Mouse (Mus musculus) hindbrain, embryonic 11.5 days (tissue): ENCODE data around the gene Ankrd28. TPM values are rescaled to one million over a fixed set of nuclear protein-coding genes. Genes with fewer than 3 reads are reported as not detected.

Experiments
- ATAC-seq: fragments of 200-750 bp; cut with Nextera tagmentation; 2 replicates; pipeline ENCODE4 v1.8.0; 2017; ENCODE audit warnings: mild to moderate bottlenecking, moderate TSS enrichment, moderate library complexity; ENCODE audit not compliant: low FRiP score
- DNase-seq: peaks from one replicate; pipeline ENCODE4 v3.0.0-alpha.2; 2015; ENCODE audit warnings: low spot score
- H3K27ac ChIP-seq: fragments of 300-500 bp; sonication (generic); 2 replicates; pipeline ENCODE4 v1.5.1; 2014; ENCODE audit warnings: mild to moderate bottlenecking, low read depth, low read length
- H3K27me3 ChIP-seq: fragments of 300-500 bp; sonication (generic); 2 replicates; pipeline ENCODE4 v1.6.1; 2014; ENCODE audit warnings: mild to moderate bottlenecking, low read length, moderate library complexity, mixed read lengths; ENCODE audit not compliant: control insufficient read depth, insufficient read depth
- H3K36me3 ChIP-seq: fragments of 300-500 bp; sonication (generic); 2 replicates; pipeline ENCODE4 v1.6.1; 2014; ENCODE audit warnings: mild to moderate bottlenecking, low read length, moderate library complexity, mixed read lengths; ENCODE audit not compliant: control insufficient read depth, insufficient read depth
- H3K4me1 ChIP-seq: fragments of 300-500 bp; sonication (generic); replicated peaks from 2 replicates; pipeline ENCODE4 v1.6.1; 2014; ENCODE audit warnings: low read length, mixed read lengths; ENCODE audit not compliant: control insufficient read depth, insufficient read depth
- H3K4me2 ChIP-seq: fragments of 300-500 bp; sonication (generic); replicated peaks from 2 replicates; pipeline ENCODE4 v1.6.1; 2014; ENCODE audit warnings: mild to moderate bottlenecking, low read depth, low read length
- H3K4me3 ChIP-seq: fragments of 300-500 bp; sonication (generic); 2 replicates; pipeline ENCODE4 v1.5.1; 2014; ENCODE audit warnings: low read depth, low read length
- H3K9ac ChIP-seq: fragments of 300-500 bp; sonication (generic); 2 replicates; pipeline ENCODE4 v1.6.1; 2014; ENCODE audit warnings: low read depth, low read length
- H3K9me3 ChIP-seq: fragments of 300-500 bp; sonication (generic); 2 replicates; pipeline ENCODE4 v1.6.1; 2016; ENCODE audit warnings: low read length; ENCODE audit not compliant: control insufficient read depth
- WGBS: fragments of 180-500 bp; shearing (Covaris S2); extraction: QIAGEN DNeasy Blood & Tissue Kit; methylation state at CpG from one replicate; pipeline ENCODE4 v1.1.7; 2014; 5-methylcytosine and 5-hydroxymethylcytosine counted together
- polyA plus RNA-seq: library from polyadenylated mRNA; unstranded; fragments of >200 nt; fragmentation: Nextera tagmentation; extraction: Ambion mirVana; gene quantifications from 2 replicates; pipeline ENCODE4 v1.2.1, GENCODE M21; 2014

Ankrd28 gene
- polyA plus RNA-seq, 1 experiment from 2014 or later = 10.5 TPM

GRCm38 (mm10) chr14:31663376-31664099 is 166.9 kb downstream of the Ankrd28 start:
- no peaks in the 10 kb centered on the region for H3K9me3 ChIP-seq
- peak overlapping the region; percentile 95 for H3K27ac ChIP-seq
- H3K4me3 ChIP-seq = no peak overlapping the region
- no peaks in the 10 kb centered on the region for H3K27me3 ChIP-seq
- DNase-seq (no peak), ATAC-seq (no peak)
- H3K9ac ChIP-seq = no peak overlapping the region
- 89% methylated on average over 13 of the region's 13 CpGs for WGBS
- H3K36me3 ChIP-seq = no peaks in the 10 kb centered on the region
- no peak overlapping the region for H3K4me2 ChIP-seq
- H3K4me1 ChIP-seq = peaks cover 8% of the 10 kb centered on the region

- peak; percentile 65 for ATAC-seq
- H3K27ac ChIP-seq = peak overlapping the region; percentile 95
- H3K4me1 ChIP-seq = peaks cover 8% of the 10 kb centered on the region
These were observed 167.8 kb downstream of the Ankrd28 start for GRCm38 (mm10) chr14:31662555-31663211.

GRCm38 (mm10) chr14:31661671-31662554 is 168.5 kb downstream of the Ankrd28 start:
- DNase-seq = peak; percentile 82
- peak overlapping the region; percentile 62 for H3K9ac ChIP-seq
- peak overlapping the region; percentile 20 for H3K4me3 ChIP-seq
- WGBS = 7% methylated on average over 44 of the region's 44 CpGs
- peak overlapping the region; percentile 95 for H3K27ac ChIP-seq
- peak overlapping the region; percentile 56 for H3K4me2 ChIP-seq
- no peaks in the 10 kb centered on the region for H3K9me3 ChIP-seq
- ATAC-seq = peak; percentile 92
- H3K4me1 ChIP-seq = peaks cover 8% of the 10 kb centered on the region
- H3K27me3 ChIP-seq = no peaks in the 10 kb centered on the region
- H3K36me3 ChIP-seq = no peaks in the 10 kb centered on the region

More at GRCm38 (mm10) chr14:31662555-31663211, 167.8 kb downstream of the Ankrd28 start:
- no peaks in the 10 kb centered on the region for H3K36me3 ChIP-seq
- H3K9me3 ChIP-seq = no peaks in the 10 kb centered on the region
- WGBS = 28% methylated on average over 9 of the region's 9 CpGs
- peak overlapping the region; percentile 56 for H3K4me2 ChIP-seq
- peak overlapping the region; percentile 20; the same call in 1 of the 2 replicates for H3K4me3 ChIP-seq
- H3K9ac ChIP-seq = peak overlapping the region; percentile 62
- no peaks in the 10 kb centered on the region for H3K27me3 ChIP-seq
- DNase-seq = peak; percentile 61

GRCm38 (mm10) chr14:31660312-31661093 is 169.9 kb downstream of the Ankrd28 start:
- no peaks in the 10 kb centered on the region for H3K9me3 ChIP-seq
- peak overlapping the region; percentile 39; the same call in 1 of the 2 replicates for H3K27ac ChIP-seq
- 76% methylated on average over 7 of the region's 7 CpGs for WGBS
- H3K4me1 ChIP-seq = peaks cover 8% of the 10 kb centered on the region
- no peak for ATAC-seq
- H3K36me3 ChIP-seq = no peaks in the 10 kb centered on the region
- no peak overlapping the region for H3K9ac ChIP-seq
- no peak for DNase-seq
- H3K4me3 ChIP-seq = no peak overlapping the region
- H3K4me2 ChIP-seq = no peak overlapping the region
- no peaks in the 10 kb centered on the region for H3K27me3 ChIP-seq

- Histone ChIP-seq H3K9me3 (no peaks in the 10 kb centered on the region), H3K4me3 (no peak overlapping the region), H3K4me1 (peaks cover 8% of the 10 kb centered on the region), H3K27ac (no peak overlapping the region), H3K27me3 (no peaks in the 10 kb centered on the region), H3K4me2 (no peak overlapping the region), H3K9ac (no peak overlapping the region), H3K36me3 (no peaks in the 10 kb centered on the region)
- no peak for DNase-seq
- WGBS = 78% methylated on average over 10 of the region's 10 CpGs
- no peak for ATAC-seq
These were observed 170.8 kb downstream of the Ankrd28 start for GRCm38 (mm10) chr14:31659501-31660181.

- Histone ChIP-seq H3K4me2 (no peak overlapping the region), H3K9me3 (no peaks in the 10 kb centered on the region), H3K9ac (no peak overlapping the region), H3K27ac (no peak overlapping the region), H3K4me1 (peaks cover 6% of the 10 kb centered on the region), H3K4me3 (no peak overlapping the region), H3K36me3 (no peaks in the 10 kb centered on the region), H3K27me3 (no peaks in the 10 kb centered on the region)
- 88% methylated on average over 8 of the region's 8 CpGs for WGBS
- no peak for ATAC-seq
- no peak for DNase-seq
These were observed 172.2 kb downstream of the Ankrd28 start for GRCm38 (mm10) chr14:31658126-31658680.

GRCm38 (mm10) chr14:31656857-31657645 is 173.4 kb downstream of the Ankrd28 start:
- no peak overlapping the region for H3K4me3 ChIP-seq
- no peak overlapping the region for H3K4me2 ChIP-seq
- DNase-seq (peak; percentile 81), ATAC-seq (no peak)
- H3K27me3 ChIP-seq = no peaks in the 10 kb centered on the region
- H3K36me3 ChIP-seq = no peaks in the 10 kb centered on the region
- no peaks in the 10 kb centered on the region for H3K9me3 ChIP-seq
- no peak overlapping the region for H3K9ac ChIP-seq
- no peak overlapping the region for H3K27ac ChIP-seq
- WGBS = 52% methylated on average over 5 of the region's 5 CpGs
- H3K4me1 ChIP-seq = no peaks in the 10 kb centered on the region; the same call in 1 of the 2 replicates
